Mouse (Mus musculus) CH12.LX (cell line): ENCODE results near the gene Tatdn2.

Experiments used
- CTCF ChIP-seq, 2 experiments: IDR thresholded peaks in 1 of 2; conservative IDR thresholded peaks in 1 of 2; 2 replicates each; pipeline ENCODE4 v1.5.1; 2011 to 2012; ENCODE audit warnings: low read depth in 2 of 2, low read length in 2 of 2, improper control_type of control experiment in 1 of 2, inconsistent platforms in 1 of 2, mild to moderate bottlenecking in 1 of 2, moderate library complexity in 1 of 2
- EP300 ChIP-seq: IDR thresholded peaks from 2 replicates; pipeline ENCODE4 v1.6.1; 2011; ENCODE audit warnings: low read length, improper control_type of control experiment
- GABPA ChIP-seq: IDR thresholded peaks from 2 replicates; pipeline ENCODE4 v1.6.1; 2012; ENCODE audit warnings: low read depth, low read length, improper control_type of control experiment, inconsistent platforms; ENCODE audit not compliant: insufficient replicate concordance
- JUN ChIP-seq: IDR thresholded peaks from 2 replicates; pipeline ENCODE4 v1.6.1; 2011; ENCODE audit warnings: low read depth, mild to moderate bottlenecking, low read length, improper control_type of control experiment, moderate library complexity; ENCODE audit not compliant: insufficient read depth
- JUND ChIP-seq: conservative IDR thresholded peaks from 2 replicates; pipeline ENCODE4 v1.6.1; 2011; ENCODE audit warnings: low read depth, low read length, improper control_type of control experiment
- KAT2A ChIP-seq: IDR thresholded peaks from 2 replicates; pipeline ENCODE4 v1.6.1; 2012; ENCODE audit warnings: low read length, improper control_type of control experiment, inconsistent platforms; ENCODE audit not compliant: insufficient replicate concordance
- MAFK ChIP-seq: IDR thresholded peaks from 2 replicates; pipeline ENCODE4 v1.6.1; 2011; ENCODE audit warnings: low read length, improper control_type of control experiment; ENCODE audit not compliant: insufficient replicate concordance
- MAZ ChIP-seq: IDR thresholded peaks from 2 replicates; pipeline ENCODE4 v1.6.1; 2012; ENCODE audit warnings: low read depth, mild to moderate bottlenecking, inconsistent platforms, low read length, improper control_type of control experiment, moderate library complexity
- POLR2A ChIP-seq: IDR thresholded peaks from 2 replicates; pipeline ENCODE4 v1.6.1; 2011; ENCODE audit warnings: low read depth, mild to moderate bottlenecking, improper control_type of control experiment, low read length
- POLR2AphosphoS2 ChIP-seq: IDR thresholded peaks from 2 replicates; pipeline ENCODE4 v1.6.1; 2011; ENCODE audit warnings: low read depth, low read length, improper control_type of control experiment
- TCF12 ChIP-seq: IDR thresholded peaks from 2 replicates; pipeline ENCODE4 v1.6.1; 2014; ENCODE audit warnings: low read depth, mild to moderate bottlenecking, inconsistent platforms, low read length, improper control_type of control experiment
- ZKSCAN1 ChIP-seq: IDR thresholded peaks from 2 replicates; pipeline ENCODE4 v1.6.1; 2012; ENCODE audit warnings: low read depth, inconsistent platforms, low read length, improper control_type of control experiment, borderline replicate concordance

DNA sequence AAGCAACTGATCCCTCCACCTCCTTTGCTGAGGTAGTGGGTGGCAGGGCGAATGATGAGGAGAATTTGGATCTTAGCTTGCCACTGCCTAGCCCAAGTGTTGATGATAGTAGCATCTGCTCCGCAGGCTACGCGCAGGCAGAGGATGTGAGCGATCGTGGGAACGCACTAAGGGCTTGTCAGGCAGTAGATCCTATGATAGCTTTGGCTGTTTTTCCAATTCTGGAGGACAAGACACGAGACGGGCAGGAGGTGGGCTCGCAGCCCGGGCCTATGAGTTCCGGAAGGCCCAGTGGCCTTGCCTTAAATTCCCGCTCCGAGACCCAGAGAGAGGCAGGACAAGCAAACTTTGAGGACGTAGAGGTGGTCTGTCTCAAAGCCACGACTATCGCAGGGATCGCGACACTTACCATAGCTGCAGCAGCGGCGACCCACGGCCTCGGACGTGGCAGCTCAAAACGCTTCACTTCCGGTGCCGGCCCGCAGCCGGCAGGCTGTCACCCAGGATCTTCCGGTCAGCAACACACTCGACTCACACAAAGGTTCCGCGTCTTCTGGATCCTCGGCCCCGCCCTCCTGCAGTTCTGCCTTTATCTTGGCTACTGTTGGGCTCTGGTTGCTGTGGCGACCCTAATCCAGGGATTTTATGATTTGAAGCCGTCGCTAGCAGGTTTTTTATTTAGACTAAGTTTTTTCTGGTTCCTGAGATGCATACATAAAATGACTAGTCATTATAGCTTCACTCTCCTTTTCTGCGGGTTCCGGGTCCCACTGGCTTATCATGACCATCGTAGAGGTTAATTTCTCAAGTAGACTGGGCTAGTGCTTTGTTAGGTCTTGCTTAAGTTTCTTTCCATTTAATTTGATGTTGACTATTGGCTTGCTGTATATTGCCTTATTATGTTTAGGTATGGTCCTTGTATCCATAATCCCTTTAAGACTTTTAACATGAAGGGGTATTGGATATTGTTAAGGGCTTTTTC, 43.7 kb downstream of the Tatdn2 start, which contains the start of gene Sec13:
- peak; percentile 62; the same call in 1 of the 2 replicates for TF ChIP-seq POLR2AphosphoS2
- peak; percentile 87 for TF ChIP-seq TCF12
- TF ChIP-seq EP300 = no peak
- TF ChIP-seq POLR2A = peak; percentile 86
- no peak for TF ChIP-seq CTCF (conservative IDR thresholded peaks at IDR 0.05 in 1 of 2, IDR thresholded peaks at IDR 0.05 in 1 of 2; ENCODE audit: low read depth in 2 of 2, low read length in 2 of 2)
- no peak for TF ChIP-seq JUN
- TF ChIP-seq GABPA = no peak; the same call in 1 of the 2 replicates
- no peak for TF ChIP-seq MAFK
- TF ChIP-seq JUND = no peak
- peak; percentile 88; the same call in 1 of the 2 replicates for TF ChIP-seq KAT2A
- TF ChIP-seq ZKSCAN1 = no peak
- TF ChIP-seq MAZ = peak; percentile 92
